Mouse (Mus musculus) lung, adult 2 months (tissue): ENCODE results near the gene Sbno1.

Experiments used
- CTCF ChIP-seq: fragments of 200-500 bp; IDR thresholded peaks from 2 replicates; pipeline ENCODE4 v1.5.1; 2011; ENCODE audit warnings: mild to moderate bottlenecking, low read length, control low read depth; ENCODE audit not compliant: insufficient read depth
- POLR2A ChIP-seq: fragments of 200-500 bp; IDR thresholded peaks from 2 replicates; pipeline ENCODE4 v1.6.1; 2011; ENCODE audit warnings: low read depth, mild to moderate bottlenecking, control low read depth, low read length, borderline replicate concordance; ENCODE audit errors: extremely low read depth

DNA sequence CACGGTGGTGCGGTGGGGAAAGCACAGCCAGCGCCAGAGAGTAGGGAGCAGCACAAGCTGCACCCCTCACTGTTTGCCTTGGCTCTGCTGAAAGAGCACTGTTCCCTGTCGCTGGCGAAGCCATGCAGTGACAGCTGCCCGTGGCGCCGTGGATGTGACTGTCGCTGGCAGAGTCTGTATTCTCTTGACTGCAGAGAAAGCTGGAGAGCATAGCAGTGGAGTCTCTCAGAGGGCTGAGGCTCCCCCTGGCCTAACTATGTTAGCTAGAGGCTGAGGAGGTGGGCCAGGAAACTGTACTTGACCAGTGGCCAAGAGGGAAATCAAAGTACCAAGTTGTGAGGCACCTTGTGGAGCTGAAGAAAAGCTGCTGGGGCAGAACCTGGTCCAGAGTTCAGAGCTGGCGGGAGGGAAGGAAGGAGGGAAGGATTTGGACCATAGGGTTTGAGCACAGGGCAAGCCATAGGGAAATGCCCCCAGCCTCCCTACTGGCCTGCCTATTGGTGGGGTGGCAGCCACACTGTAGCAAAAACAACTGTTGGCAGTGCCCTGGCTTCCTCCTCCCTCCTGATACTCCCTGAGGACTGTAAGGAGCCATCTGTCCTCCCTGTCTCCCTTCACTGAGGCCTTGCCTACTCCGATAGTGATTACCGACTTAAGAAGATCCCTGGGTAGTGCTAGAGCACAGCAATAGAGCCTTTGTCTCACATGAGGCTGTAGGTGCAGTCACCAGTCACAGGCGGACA, 27.7 kb upstream of the Sbno1 start:
- TF ChIP-seq CTCF (no peak), POLR2A (no peak)
